Mouse (Mus musculus): ENCODE measurements around the gene Hbb-bh1. TPM values are rescaled to one million over a fixed set of nuclear protein-coding genes. Genes with fewer than 3 reads are reported as not detected.
"Not testable (repeated sequence)": the region's sequence is repeated elsewhere in the genome, so short reads cannot be mapped to it uniquely, and the experiment has no call there.

Hbb-bh1 gene
- polyA plus RNA-seq, 1 experiment, result not detected

GRCm38 (mm10) chr7:103825536-103826254 is 17.3 kb downstream of the Hbb-bh1 start:
- no peaks in the 10 kb centered on the region for H3K36me3 ChIP-seq (ENCODE audit: control insufficient read depth, insufficient read depth)
- H3ac ChIP-seq (ENCODE audit: control insufficient read depth, insufficient read length, low read depth), result no peak overlapping the region
- H3K4me3 ChIP-seq (ENCODE audit: insufficient read depth, poor library complexity, severe bottlenecking), result no peak overlapping the region
- TF ChIP-seq CEBPB (IDR thresholded peaks at IDR 0.05; ENCODE audit: low read depth) (no peak), MAX (IDR thresholded peaks at IDR 0.05) (no peak), CTCF (IDR thresholded peaks at IDR 0.05; ENCODE audit: control insufficient read depth, insufficient read depth, insufficient read length) (no peak), USF1 (IDR thresholded peaks at IDR 0.05; ENCODE audit: low read depth) (no peak), FOSL1 (IDR thresholded peaks at IDR 0.05; ENCODE audit: insufficient read depth, low read length, poor library complexity, severe bottlenecking) (no peak), MYOG (IDR thresholded peaks at IDR 0.05; ENCODE audit: control insufficient read depth, extremely low read depth, insufficient read length) (no peak)
- H3K27me3 ChIP-seq (ENCODE audit: control insufficient read depth, insufficient read depth, insufficient read length), result no peaks in the 10 kb centered on the region
- no peaks in the 10 kb centered on the region for H3K79me2 ChIP-seq (ENCODE audit: control insufficient read depth, insufficient read depth)
- no peaks in the 10 kb centered on the region for H3K79me3 ChIP-seq (ENCODE audit: low read depth)

DNA sequence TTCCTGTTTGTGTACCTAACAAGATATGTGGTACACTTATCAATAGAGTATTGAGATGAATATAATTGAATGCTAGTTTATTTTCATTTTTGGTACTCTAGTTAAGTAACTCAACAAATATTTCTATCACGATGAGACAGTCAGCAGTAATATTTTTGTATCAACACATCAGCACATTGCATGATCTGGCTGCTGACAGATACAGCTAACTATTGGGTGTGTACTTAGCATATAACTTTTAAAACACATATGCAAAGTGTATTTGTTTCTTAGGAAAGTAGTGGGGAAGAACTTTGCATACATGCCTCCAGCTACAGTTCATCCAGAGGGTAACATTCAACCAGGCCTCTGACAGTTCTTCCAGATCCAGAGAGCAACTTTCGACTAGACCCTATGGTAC is 18.4 kb downstream of the Hbb-bh1 start:
- no peak overlapping the region for H3K4me3 ChIP-seq (ENCODE audit: insufficient read depth, poor library complexity, severe bottlenecking)

DNA sequence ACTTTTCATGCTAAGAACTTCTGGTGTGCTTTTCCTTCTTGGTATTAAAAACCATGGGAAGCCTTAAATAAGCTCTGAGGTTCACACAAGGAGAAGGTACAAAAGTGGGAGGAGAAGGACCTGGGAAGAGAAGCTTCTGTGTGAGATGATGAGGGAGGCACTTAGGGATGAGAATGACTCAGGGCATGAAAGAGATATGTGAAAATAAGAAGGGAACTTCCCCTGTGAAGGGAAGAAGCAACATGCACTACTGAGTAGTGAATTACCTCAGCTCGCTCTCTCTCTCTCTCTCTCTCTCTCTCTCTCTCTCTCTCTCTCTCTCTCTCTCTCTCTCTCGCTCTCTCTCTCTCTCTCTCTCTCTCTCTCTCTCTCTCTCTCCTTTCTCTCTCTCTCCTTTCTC is 27.9 kb downstream of the Hbb-bh1 start:
- not testable (repeated sequence) for H3ac ChIP-seq (ENCODE audit: control insufficient read depth, insufficient read length, low read depth); H3K79me2 ChIP-seq (ENCODE audit: control insufficient read depth, insufficient read depth); H3K4me3 ChIP-seq (ENCODE audit: insufficient read depth, poor library complexity, severe bottlenecking); H3K79me3 ChIP-seq (ENCODE audit: low read depth); H3K36me3 ChIP-seq (ENCODE audit: control insufficient read depth, insufficient read depth); H3K27me3 ChIP-seq (ENCODE audit: control insufficient read depth, insufficient read depth, insufficient read length)

More for the DNA sequence above, 18.4 kb downstream of the Hbb-bh1 start:
- H3ac ChIP-seq (ENCODE audit: control insufficient read depth, insufficient read length, low read depth), result no peak overlapping the region
- TF ChIP-seq MYOD1 (IDR thresholded peaks at IDR 0.05; ENCODE audit: control insufficient read depth, insufficient read length, low read depth) (no peak), MAX (IDR thresholded peaks at IDR 0.05) (no peak), FOSL1 (IDR thresholded peaks at IDR 0.05; ENCODE audit: insufficient read depth, low read length, poor library complexity, severe bottlenecking) (no peak), MYOG (IDR thresholded peaks at IDR 0.05; ENCODE audit: control insufficient read depth, extremely low read depth, insufficient read length) (no peak), USF1 (IDR thresholded peaks at IDR 0.05; ENCODE audit: low read depth) (no peak)
- no peaks in the 10 kb centered on the region for H3K36me3 ChIP-seq (ENCODE audit: control insufficient read depth, insufficient read depth)
- no peaks in the 10 kb centered on the region for H3K27me3 ChIP-seq (ENCODE audit: control insufficient read depth, insufficient read depth, insufficient read length)
- H3K79me2 ChIP-seq (ENCODE audit: control insufficient read depth, insufficient read depth), result no peaks in the 10 kb centered on the region
- no peaks in the 10 kb centered on the region for H3K79me3 ChIP-seq (ENCODE audit: low read depth)

GRCm38 (mm10) chr7:103813766-103814165 is 29.2 kb downstream of the Hbb-bh1 start, which contains the start of gene Hbb-bt:
Gene Hbb-bt, minus strand, starts transcription at chr7:103813996.
- TF ChIP-seq MYOG (IDR thresholded peaks at IDR 0.05; ENCODE audit: control insufficient read depth, extremely low read depth, insufficient read length), result no peak
- TF ChIP-seq CEBPB (IDR thresholded peaks at IDR 0.05; ENCODE audit: low read depth), result no peak
- no peak for TF ChIP-seq MAX (IDR thresholded peaks at IDR 0.05)
- no peak for TF ChIP-seq MYOD1 (IDR thresholded peaks at IDR 0.05; ENCODE audit: control insufficient read depth, insufficient read length, low read depth)
- TF ChIP-seq FOSL1 (IDR thresholded peaks at IDR 0.05; ENCODE audit: insufficient read depth, low read length, poor library complexity, severe bottlenecking), result no peak
- no peak for TF ChIP-seq USF1 (IDR thresholded peaks at IDR 0.05; ENCODE audit: low read depth)
- no peak for TF ChIP-seq CTCF (IDR thresholded peaks at IDR 0.05; ENCODE audit: control insufficient read depth, insufficient read depth, insufficient read length)
- H3K4me3 ChIP-seq (ENCODE audit: insufficient read depth, poor library complexity, severe bottlenecking), result no peak within 1 kb of the TSS
- H3K36me3 ChIP-seq (ENCODE audit: control insufficient read depth, insufficient read depth), result no peaks in the 10 kb centered on the region

GRCm38 (mm10) chr7:103813152-103813551 is 29.8 kb downstream of the Hbb-bh1 start:
- not testable (repeated sequence) for H3K36me3 ChIP-seq (ENCODE audit: control insufficient read depth, insufficient read depth); H3ac ChIP-seq (ENCODE audit: control insufficient read depth, insufficient read length, low read depth); H3K27me3 ChIP-seq (ENCODE audit: control insufficient read depth, insufficient read depth, insufficient read length); H3K4me3 ChIP-seq (ENCODE audit: insufficient read depth, poor library complexity, severe bottlenecking); H3K79me3 ChIP-seq (ENCODE audit: low read depth); H3K79me2 ChIP-seq (ENCODE audit: control insufficient read depth, insufficient read depth)

More at GRCm38 (mm10) chr7:103813766-103814165, 29.2 kb downstream of the Hbb-bh1 start, which contains the start of gene Hbb-bt:
- H3K79me2 ChIP-seq (ENCODE audit: control insufficient read depth, insufficient read depth), result no peaks in the 10 kb centered on the region
- no peaks in the 10 kb centered on the region for H3K79me3 ChIP-seq (ENCODE audit: low read depth)
- no peak within 1 kb of the TSS for H3ac ChIP-seq (ENCODE audit: control insufficient read depth, insufficient read length, low read depth)
- H3K27me3 ChIP-seq (ENCODE audit: control insufficient read depth, insufficient read depth, insufficient read length), result no peaks in the 10 kb centered on the region

- H3K27me3 ChIP-seq (ENCODE audit: control insufficient read depth, insufficient read depth, insufficient read length), result no peaks in the 10 kb centered on the region
- no peaks in the 10 kb centered on the region for H3K36me3 ChIP-seq (ENCODE audit: control insufficient read depth, insufficient read depth)
- TF ChIP-seq MAX (IDR thresholded peaks at IDR 0.05) (no peak), CEBPB (IDR thresholded peaks at IDR 0.05; ENCODE audit: low read depth) (no peak), USF1 (IDR thresholded peaks at IDR 0.05; ENCODE audit: low read depth) (no peak), CTCF (IDR thresholded peaks at IDR 0.05; ENCODE audit: control insufficient read depth, insufficient read depth, insufficient read length) (no peak), FOSL1 (IDR thresholded peaks at IDR 0.05; ENCODE audit: insufficient read depth, low read length, poor library complexity, severe bottlenecking) (no peak), MYOD1 (IDR thresholded peaks at IDR 0.05; ENCODE audit: control insufficient read depth, insufficient read length, low read depth) (no peak), MYOG (IDR thresholded peaks at IDR 0.05; ENCODE audit: control insufficient read depth, extremely low read depth, insufficient read length) (no peak)
- H3K4me3 ChIP-seq (ENCODE audit: insufficient read depth, poor library complexity, severe bottlenecking), result no peak overlapping the region
- H3K79me3 ChIP-seq (ENCODE audit: low read depth), result no peaks in the 10 kb centered on the region
- H3ac ChIP-seq (ENCODE audit: control insufficient read depth, insufficient read length, low read depth), result no peak overlapping the region
- no peaks in the 10 kb centered on the region for H3K79me2 ChIP-seq (ENCODE audit: control insufficient read depth, insufficient read depth)
Observed at GRCm38 (mm10) chr7:103812174-103812573, 30.8 kb downstream of the Hbb-bh1 start.
